Mouse (Mus musculus): Measurements from ENCODE around the gene Gm21981. TPM values are rescaled to one million over a fixed set of nuclear protein-coding genes. Genes with fewer than 3 reads are reported as not detected.

Gene Gm21981
- total and polyA plus RNA-seq, 3 experiments, result 0.71 to 0.81 TPM; not detected in 1

- H3K4me3 ChIP-seq (ENCODE audit: control insufficient read depth in 1 of 2, insufficient read depth in 1 of 2, low read depth in 2 of 2, low read length in 2 of 2), result no peak overlapping the region
- H3K79me2 ChIP-seq (ENCODE audit: control insufficient read depth, insufficient read depth, low read length, poor library complexity), result no peaks in the 10 kb centered on the region
- no peak overlapping the region for H3K9ac ChIP-seq (ENCODE audit: control insufficient read depth, low read depth, low read length, poor library complexity, severe bottlenecking)
- H3K27me3 ChIP-seq (ENCODE audit: control insufficient read depth in 1 of 2, insufficient read depth in 2 of 2, low read length in 2 of 2), result no peaks in the 10 kb centered on the region
- H3K4me1 ChIP-seq (ENCODE audit: control insufficient read depth in 1 of 2, insufficient read depth in 2 of 2, low read length in 2 of 2), result no peaks in the 10 kb centered on the region; a peak in 2 of 4 replicates
- H3K27ac ChIP-seq (ENCODE audit: control insufficient read depth, low read depth, low read length), result no peak overlapping the region
- TF ChIP-seq MXI1 (IDR thresholded peaks at IDR 0.05; ENCODE audit: low read depth, low read length) (no peak), JUND (IDR thresholded peaks at IDR 0.05; ENCODE audit: low read depth, low read length) (no peak), MAFK (IDR thresholded peaks at IDR 0.05; ENCODE audit: borderline replicate concordance, low read depth, low read length) (no peak), CHD2 (IDR thresholded peaks at IDR 0.05; ENCODE audit: low read length) (no peak)
- H3K36me3 ChIP-seq (ENCODE audit: control insufficient read depth in 1 of 2, insufficient read depth in 2 of 2, low read length in 2 of 2), result no peaks in the 10 kb centered on the region; a peak in 1 of 4 replicates
- H3K9me3 ChIP-seq (replicated peaks; ENCODE audit: insufficient read depth, low read length), result no peaks in the 10 kb centered on the region
- no peak for DNase-seq (ENCODE audit: low read depth, low spot score)
Observed at GRCm38 (mm10) chr17:47678702-47679101, 15.6 kb downstream of the Gm21981 start.

DNA sequence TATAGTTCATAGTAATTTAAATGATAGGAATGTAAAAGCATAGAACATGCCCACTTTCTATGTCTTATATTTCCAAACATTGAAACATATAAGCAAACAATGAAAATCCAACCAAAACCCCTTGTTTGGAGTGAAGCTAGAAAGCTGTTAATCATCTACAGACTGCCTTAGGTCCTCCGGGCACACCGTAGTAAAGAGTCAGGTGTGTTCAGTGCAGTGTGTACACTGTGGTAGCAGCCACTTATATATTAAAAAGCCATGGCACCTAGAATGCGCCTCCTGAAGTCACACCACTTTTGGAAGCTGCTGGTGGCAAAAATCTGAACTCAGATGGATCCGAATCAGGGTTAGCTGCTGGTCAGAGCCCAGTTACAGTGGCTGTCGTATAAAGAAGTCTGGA, 16.0 kb downstream of the Gm21981 start:
- Histone ChIP-seq H3K9me3 (replicated peaks; ENCODE audit: insufficient read depth, low read length) (no peaks in the 10 kb centered on the region), H3K27ac (ENCODE audit: control insufficient read depth, low read depth, low read length) (no peak overlapping the region), H3K4me3 (ENCODE audit: control insufficient read depth in 1 of 2, insufficient read depth in 1 of 2, low read depth in 2 of 2, low read length in 2 of 2) (no peak overlapping the region), H3K27me3 (ENCODE audit: control insufficient read depth in 1 of 2, insufficient read depth in 2 of 2, low read length in 2 of 2) (no peaks in the 10 kb centered on the region), H3K9ac (ENCODE audit: control insufficient read depth, low read depth, low read length, poor library complexity, severe bottlenecking) (no peak overlapping the region), H3K4me1 (ENCODE audit: control insufficient read depth in 1 of 2, insufficient read depth in 2 of 2, low read length in 2 of 2) (no peaks in the 10 kb centered on the region; a peak in 2 of 4 replicates), H3K36me3 (ENCODE audit: control insufficient read depth in 1 of 2, insufficient read depth in 2 of 2, low read length in 2 of 2) (no peaks in the 10 kb centered on the region; a peak in 1 of 4 replicates), H3K79me2 (ENCODE audit: control insufficient read depth, insufficient read depth, low read length, poor library complexity) (no peaks in the 10 kb centered on the region)
- TF ChIP-seq MXI1 (IDR thresholded peaks at IDR 0.05; ENCODE audit: low read depth, low read length) (no peak), BHLHE40 (IDR thresholded peaks at IDR 0.05; ENCODE audit: borderline replicate concordance, low read depth, low read length) (no peak)
- no peak for DNase-seq (ENCODE audit: low read depth, low spot score)

DNA sequence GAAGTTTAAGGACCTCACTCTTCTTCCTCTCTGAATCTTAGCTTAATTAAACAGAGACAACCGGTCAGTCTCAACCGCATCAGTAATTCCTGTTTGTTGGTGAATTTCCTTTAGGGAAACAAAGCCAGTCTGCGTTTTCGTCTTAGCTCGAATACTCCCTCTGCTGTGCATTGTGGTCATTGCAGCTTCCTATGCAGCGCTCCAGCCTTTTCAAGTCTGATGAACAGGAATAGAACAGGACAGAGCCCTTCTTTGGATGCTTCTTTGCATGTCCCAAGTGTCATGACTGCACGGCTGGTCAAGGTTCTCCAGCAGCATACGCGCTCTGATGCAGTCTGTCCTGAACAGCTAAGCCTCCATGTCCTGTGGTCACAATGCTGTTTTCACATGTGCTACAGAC, 17.7 kb downstream of the Gm21981 start:
- H3K79me2 ChIP-seq (ENCODE audit: control insufficient read depth, insufficient read depth, low read length, poor library complexity), result no peaks in the 10 kb centered on the region
- H3K9me3 ChIP-seq (replicated peaks; ENCODE audit: insufficient read depth, low read length), result no peaks in the 10 kb centered on the region
- TF ChIP-seq SIN3A (IDR thresholded peaks at IDR 0.05; ENCODE audit: low read length), result no peak
- TF ChIP-seq ZC3H11A (IDR thresholded peaks at IDR 0.05; ENCODE audit: low read depth, low read length), result peak; percentile 48
- peak; percentile 62 for TF ChIP-seq RAD21 (IDR thresholded peaks at IDR 0.05; ENCODE audit: low read depth, low read length)
- no peak for TF ChIP-seq MAZ (IDR thresholded peaks at IDR 0.05; ENCODE audit: low read depth, low read length)
- no peak for TF ChIP-seq ELF1 (IDR thresholded peaks at IDR 0.05; ENCODE audit: low read depth, low read length)
- TF ChIP-seq CTCF (IDR thresholded peaks at IDR 0.05 in 2 of 3, conservative IDR thresholded peaks at IDR 0.05 in 1 of 3; ENCODE audit: control insufficient read depth in 1 of 3, insufficient read depth in 1 of 3, low read depth in 2 of 3, low read length in 3 of 3, poor library complexity in 1 of 3, severe bottlenecking in 1 of 3), result peak; percentile 59 to 78 (median 75)
- TF ChIP-seq SMC3 (IDR thresholded peaks at IDR 0.05; ENCODE audit: low read depth, low read length), result peak; percentile 83
- no peaks in the 10 kb centered on the region; a peak in 1 of 4 replicates for H3K36me3 ChIP-seq (ENCODE audit: control insufficient read depth in 1 of 2, insufficient read depth in 2 of 2, low read length in 2 of 2)
- peak; percentile 60 for DNase-seq (ENCODE audit: low read depth, low spot score)
- no peak overlapping the region for H3K9ac ChIP-seq (ENCODE audit: control insufficient read depth, low read depth, low read length, poor library complexity, severe bottlenecking)
- no peaks in the 10 kb centered on the region for H3K27me3 ChIP-seq (ENCODE audit: control insufficient read depth in 1 of 2, insufficient read depth in 2 of 2, low read length in 2 of 2)
- H3K27ac ChIP-seq (ENCODE audit: control insufficient read depth, low read depth, low read length), result no peak overlapping the region
- no peaks in the 10 kb centered on the region for H3K4me1 ChIP-seq (ENCODE audit: control insufficient read depth in 1 of 2, insufficient read depth in 2 of 2, low read length in 2 of 2)
- H3K4me3 ChIP-seq (ENCODE audit: control insufficient read depth in 1 of 2, insufficient read depth in 1 of 2, low read depth in 2 of 2, low read length in 2 of 2), result no peak overlapping the region
